Mouse (Mus musculus) kidney, embryonic 15.5 days (tissue): ENCODE data around the gene Lonrf2. TPM values are rescaled to one million over a fixed set of nuclear protein-coding genes. Genes with fewer than 3 reads are reported as not detected.

Experiments
- ATAC-seq: fragments of 200-750 bp; cut with Nextera tagmentation; replicated peaks from 2 replicates; pipeline ENCODE4 v1.8.0; 2017; ENCODE audit warnings: moderate TSS enrichment; ENCODE audit not compliant: low FRiP score
- H3K27ac ChIP-seq: fragments of 300-500 bp; sonication (generic); 2 replicates; pipeline ENCODE4 v1.5.1; 2015; ENCODE audit warnings: mild to moderate bottlenecking, inconsistent platforms
- H3K27me3 ChIP-seq: fragments of 300-500 bp; sonication (generic); 2 replicates; pipeline ENCODE4 v1.6.1; 2015; ENCODE audit warnings: inconsistent platforms
- H3K36me3 ChIP-seq: fragments of 300-500 bp; sonication (generic); 2 replicates; pipeline ENCODE4 v1.6.1; 2015; ENCODE audit warnings: inconsistent platforms
- H3K4me1 ChIP-seq: fragments of 300-500 bp; sonication (generic); 2 replicates; pipeline ENCODE4 v1.6.1; 2015; ENCODE audit warnings: inconsistent platforms
- H3K4me2 ChIP-seq: fragments of 300-500 bp; sonication (generic); 2 replicates; pipeline ENCODE4 v1.6.1; 2015; ENCODE audit warnings: moderate library complexity, mild to moderate bottlenecking, inconsistent platforms
- H3K4me3 ChIP-seq: fragments of 300-500 bp; sonication (generic); replicated peaks from 2 replicates; pipeline ENCODE4 v1.5.1; 2015; ENCODE audit warnings: mild to moderate bottlenecking, inconsistent platforms
- H3K9ac ChIP-seq: fragments of 300-500 bp; sonication (generic); 2 replicates; pipeline ENCODE4 v1.6.1; 2015; ENCODE audit warnings: mild to moderate bottlenecking, inconsistent platforms
- H3K9me3 ChIP-seq: fragments of 300-500 bp; sonication (generic); replicated peaks from 2 replicates; pipeline ENCODE4 v1.6.1; 2016; ENCODE audit warnings: inconsistent platforms
- WGBS: fragments of 180-500 bp; shearing (Covaris S2); methylation state at CpG from one replicate; pipeline ENCODE4 v1.1.7; 2015; ENCODE audit warnings: mixed read lengths; 5-methylcytosine and 5-hydroxymethylcytosine counted together
- polyA plus RNA-seq: library from polyadenylated mRNA; unstranded; fragments of >200 nt; fragmentation: Nextera tagmentation; extraction: Ambion mirVana; gene quantifications from 2 replicates; pipeline ENCODE4 v1.2.1, GENCODE M21; 2015

The Lonrf2 gene
- polyA plus RNA-seq, 1 experiment from 2014 or later = 1.7 TPM

GRCm38 (mm10) chr1:38860867-38861524 lies 24.5 kb upstream of the Lonrf2 start:
- Histone ChIP-seq H3K36me3 (no peaks in the 10 kb centered on the region), H3K9ac (no peak overlapping the region), H3K4me2 (no peak overlapping the region), H3K27ac (no peak overlapping the region), H3K9me3 (no peaks in the 10 kb centered on the region), H3K27me3 (no peaks in the 10 kb centered on the region), H3K4me1 (no peaks in the 10 kb centered on the region), H3K4me3 (no peak overlapping the region)
- WGBS = 85% methylated on average over 9 of the region's 9 CpGs
- no peak for ATAC-seq

GRCm38 (mm10) chr1:38860207-38860606 lies 23.7 kb upstream of the Lonrf2 start:
- Histone ChIP-seq H3K9me3 (no peaks in the 10 kb centered on the region), H3K27ac (no peak overlapping the region), H3K4me1 (no peaks in the 10 kb centered on the region), H3K9ac (no peak overlapping the region), H3K4me2 (no peak overlapping the region), H3K36me3 (no peaks in the 10 kb centered on the region), H3K27me3 (no peaks in the 10 kb centered on the region), H3K4me3 (no peak overlapping the region)
- ATAC-seq = no peak
- WGBS = 75% methylated on average over 5 of the region's 5 CpGs

- no peaks in the 10 kb centered on the region for H3K27me3 ChIP-seq
- no peak overlapping the region for H3K9ac ChIP-seq
- H3K9me3 ChIP-seq = no peaks in the 10 kb centered on the region
- no peaks in the 10 kb centered on the region for H3K4me1 ChIP-seq
- WGBS = 15% methylated on average over 3 of the region's 3 CpGs
- H3K4me2 ChIP-seq = no peak overlapping the region
- H3K4me3 ChIP-seq = no peak overlapping the region
- H3K36me3 ChIP-seq = no peaks in the 10 kb centered on the region
- H3K27ac ChIP-seq = no peak overlapping the region
- no peak for ATAC-seq
Observed at GRCm38 (mm10) chr1:38856196-38856595, 19.7 kb upstream of the Lonrf2 start.

- WGBS = 57% methylated on average over 2 of the region's 2 CpGs
- H3K27ac ChIP-seq = no peak overlapping the region
- ATAC-seq = no peak
- no peak overlapping the region for H3K9ac ChIP-seq
- H3K36me3 ChIP-seq = no peaks in the 10 kb centered on the region
- no peaks in the 10 kb centered on the region for H3K27me3 ChIP-seq
- no peak overlapping the region for H3K4me2 ChIP-seq
- H3K4me3 ChIP-seq = no peak overlapping the region
- H3K4me1 ChIP-seq = peaks cover 3% of the 10 kb centered on the region; the same call in 1 of the 2 replicates
- H3K9me3 ChIP-seq = no peaks in the 10 kb centered on the region
Observed at GRCm38 (mm10) chr1:38852250-38852649, 15.7 kb upstream of the Lonrf2 start.

GRCm38 (mm10) chr1:38850650-38851049 lies 14.1 kb upstream of the Lonrf2 start:
- Histone ChIP-seq H3K4me2 (no peak overlapping the region), H3K36me3 (no peaks in the 10 kb centered on the region), H3K4me1 (peaks cover 3% of the 10 kb centered on the region; the same call in 1 of the 2 replicates), H3K27ac (no peak overlapping the region), H3K4me3 (no peak overlapping the region), H3K9ac (no peak overlapping the region), H3K9me3 (no peaks in the 10 kb centered on the region), H3K27me3 (no peaks in the 10 kb centered on the region)
- 90% methylated on average over 2 of the region's 2 CpGs for WGBS
- no peak for ATAC-seq

GRCm38 (mm10) chr1:38848451-38849289 lies 12.2 kb upstream of the Lonrf2 start:
- H3K36me3 ChIP-seq = no peaks in the 10 kb centered on the region
- no peaks in the 10 kb centered on the region for H3K27me3 ChIP-seq
- no peak overlapping the region for H3K4me2 ChIP-seq
- H3K9ac ChIP-seq = no peak overlapping the region
- 69% methylated on average over 2 of the region's 2 CpGs for WGBS
- peaks cover 3% of the 10 kb centered on the region; the same call in 1 of the 2 replicates for H3K4me1 ChIP-seq
- H3K9me3 ChIP-seq = no peaks in the 10 kb centered on the region
- no peak for ATAC-seq
- no peak overlapping the region for H3K4me3 ChIP-seq
- H3K27ac ChIP-seq = no peak overlapping the region

GRCm38 (mm10) chr1:38847975-38848374 lies 11.5 kb upstream of the Lonrf2 start:
- Histone ChIP-seq H3K9ac (no peak overlapping the region), H3K36me3 (no peaks in the 10 kb centered on the region), H3K27ac (no peak overlapping the region), H3K4me3 (no peak overlapping the region), H3K4me2 (peak overlapping the region; percentile 1; the same call in 1 of the 2 replicates), H3K4me1 (peaks cover 3% of the 10 kb centered on the region; the same call in 1 of the 2 replicates), H3K9me3 (no peaks in the 10 kb centered on the region), H3K27me3 (no peaks in the 10 kb centered on the region)
- no peak for ATAC-seq
- whole genome bisulfite sequencing = 41% methylated on average over 11 of the region's 11 CpGs

GRCm38 (mm10) chr1:38843275-38843674 lies 6.8 kb upstream of the Lonrf2 start:
- no peaks in the 10 kb centered on the region for H3K36me3 ChIP-seq
- H3K4me2 ChIP-seq = no peak overlapping the region
- no peak overlapping the region for H3K4me3 ChIP-seq
- H3K27ac ChIP-seq = no peak overlapping the region
- H3K4me1 ChIP-seq = peaks cover 3% of the 10 kb centered on the region; the same call in 1 of the 2 replicates
- H3K27me3 ChIP-seq = peaks cover 6% of the 10 kb centered on the region
- WGBS = 66% methylated on average over 4 of the region's 4 CpGs
- no peak overlapping the region for H3K9ac ChIP-seq
- no peaks in the 10 kb centered on the region for H3K9me3 ChIP-seq
- no peak for ATAC-seq

GRCm38 (mm10) chr1:38842861-38843260 lies 6.3 kb upstream of the Lonrf2 start:
- no peaks in the 10 kb centered on the region for H3K36me3 ChIP-seq

GRCm38 (mm10) chr1:38839944-38840343 lies 3.4 kb upstream of the Lonrf2 start:
- Histone ChIP-seq H3K27ac (no peak overlapping the region), H3K9me3 (no peaks in the 10 kb centered on the region), H3K27me3 (peaks cover 37% of the 10 kb centered on the region), H3K36me3 (no peaks in the 10 kb centered on the region), H3K4me2 (no peak overlapping the region), H3K9ac (no peak overlapping the region), H3K4me1 (peaks cover 8% of the 10 kb centered on the region), H3K4me3 (no peak overlapping the region)
- 41% methylated on average over 1 of the region's 1 CpGs for WGBS
- ATAC-seq = no peak

More at GRCm38 (mm10) chr1:38842861-38843260, 6.3 kb upstream of the Lonrf2 start:
- Histone ChIP-seq H3K9ac (no peak overlapping the region), H3K4me1 (peaks cover 1% of the 10 kb centered on the region; the same call in 1 of the 2 replicates), H3K4me3 (no peak overlapping the region), H3K4me2 (no peak overlapping the region), H3K27me3 (peaks cover 10% of the 10 kb centered on the region), H3K9me3 (no peaks in the 10 kb centered on the region), H3K27ac (no peak overlapping the region)
- ATAC-seq = no peak
- WGBS = 70% methylated on average over 1 of the region's 1 CpGs

GRCm38 (mm10) chr1:38835568-38836476 lies 689 bp downstream of the Lonrf2 start:
- peak; percentile 86 for ATAC-seq
- Histone ChIP-seq H3K27me3 (peaks cover 41% of the 10 kb centered on the region), H3K9ac (peak overlapping the region; percentile 61), H3K27ac (0 out of 2 replicates have a peak overlapping the region, but pooled peaks have one; percentile 10), H3K9me3 (no peaks in the 10 kb centered on the region), H3K4me2 (peak overlapping the region; percentile 100), H3K36me3 (peaks cover 4% of the 10 kb centered on the region; the same call in 1 of the 2 replicates), H3K4me1 (peaks cover 11% of the 10 kb centered on the region), H3K4me3 (peak overlapping the region; percentile 58)
- 2% methylated on average over 103 of the region's 103 CpGs for WGBS
